9 mouse cellular contexts compared by ENCODE assay signal in the genomic region with DNA sequence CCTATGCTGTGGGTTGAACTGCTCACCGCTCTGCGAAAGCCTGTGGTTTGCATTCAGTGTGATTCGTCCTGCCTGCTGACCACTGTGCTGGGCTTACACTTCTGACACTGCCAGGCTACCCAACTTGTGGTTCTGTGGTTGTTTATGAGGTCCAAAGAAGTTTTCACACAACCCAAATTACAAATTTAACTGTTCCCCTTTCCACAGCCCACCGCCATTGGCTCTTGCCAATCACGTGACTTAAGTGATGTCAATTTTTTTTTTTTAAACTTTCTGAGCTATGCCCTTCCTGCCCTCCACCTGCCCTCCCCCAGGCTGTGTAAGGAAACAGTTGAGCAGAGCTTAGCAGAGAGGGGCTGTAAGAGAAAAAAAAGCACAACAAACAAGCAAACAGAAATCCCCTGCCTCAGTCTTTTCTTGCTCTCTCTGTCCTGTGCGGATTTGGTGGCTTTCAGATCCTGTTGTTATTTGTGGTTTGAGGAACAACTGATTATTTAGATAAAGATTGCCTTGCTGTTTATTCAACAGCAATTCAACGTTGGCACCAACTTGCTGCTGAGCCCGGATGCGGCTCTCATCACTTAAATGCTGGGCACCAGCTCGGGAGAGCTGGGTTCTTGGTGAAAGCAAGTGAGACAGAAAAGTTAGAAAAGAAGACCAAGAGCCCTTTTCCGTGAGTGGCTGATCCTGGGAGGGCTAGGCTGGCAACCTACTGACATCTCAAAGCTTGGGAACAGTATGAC. TPM values are rescaled to one million over a fixed set of nuclear protein-coding genes. Genes with fewer than 3 reads are reported as not detected.
A peak's percentile ranks its signal among the peaks of the same experiment; 100 is the strongest.
DNase-seq lines count a peak whose midpoint lies in the region; ATAC-seq and TF ChIP-seq lines count a peak whose summit lies in the region.
"Had no signal": no experiment of that assay in that cellular context is flagged by ENCODE, and none has a peak within 500 bp of the region (broad histone marks: within the 10 kb centered on the region; RNA-seq: fewer than 3 reads in every experiment).

TSS of gene Runx1 (minus strand) at position 242 of the 743 bp plus-strand sequence.

- H3K27me3 ChIP-seq in limb, embryonic 13.5 days, result peaks cover 24% of the 10 kb centered on the region
- H3K27me3 ChIP-seq in limb, embryonic 10.5 days (ENCODE audit: low read depth, poor library complexity, severe bottlenecking), result peaks cover 17% of the 10 kb centered on the region
- H3K27me3 ChIP-seq in liver, postnatal 0 days (ENCODE audit: insufficient read depth, low read length), result no peaks in the 10 kb centered on the region
- H3K27me3 ChIP-seq in forebrain, embryonic 11.5 days (ENCODE audit: control insufficient read depth, insufficient read depth, low read length), result no peaks in the 10 kb centered on the region
- H3K27me3 ChIP-seq: hindbrain, embryonic 15.5 days had no signal

- H3K9me3 ChIP-seq in limb, embryonic 13.5 days, result no peaks in the 10 kb centered on the region
- H3K9me3 ChIP-seq in limb, embryonic 10.5 days (replicated peaks), result no peaks in the 10 kb centered on the region
- H3K9me3 ChIP-seq in liver, postnatal 0 days (ENCODE audit: low read length), result no peaks in the 10 kb centered on the region
- H3K9me3 ChIP-seq in forebrain, embryonic 11.5 days (ENCODE audit: control insufficient read depth, low read length), result no peaks in the 10 kb centered on the region
- H3K9me3 ChIP-seq: hindbrain, embryonic 15.5 days had no signal

- 86% methylated on average over 11 of the region's 11 CpGs for WGBS in limb, embryonic 13.5 days
- 89% methylated on average over 11 of the region's 11 CpGs for WGBS in limb, embryonic 10.5 days
- WGBS in liver, postnatal 0 days (ENCODE audit: insufficient replicate concordance), result 27% methylated on average over 11 of the region's 11 CpGs
- WGBS in forebrain, embryonic 11.5 days, result 92% methylated on average over 11 of the region's 11 CpGs

- no peak for TF ChIP-seq EP300 in liver, postnatal 0 days (IDR thresholded peaks at IDR 0.05; ENCODE audit: low read depth)

- H3K4me2 ChIP-seq in limb, embryonic 13.5 days (replicated peaks), result no peak within 1 kb of the TSS
- H3K4me2 ChIP-seq in liver, postnatal 0 days (ENCODE audit: low read depth, low read length), result peak within 1 kb of the TSS; percentile 80
- no peak within 1 kb of the TSS for H3K4me2 ChIP-seq in forebrain, embryonic 11.5 days (ENCODE audit: low read depth, low read length, severe bottlenecking)
- H3K4me2 ChIP-seq: hindbrain, embryonic 15.5 days had no signal

- no peaks in the 10 kb centered on the region for H3K36me3 ChIP-seq in limb, embryonic 13.5 days
- no peaks in the 10 kb centered on the region for H3K36me3 ChIP-seq in limb, embryonic 10.5 days
- no peaks in the 10 kb centered on the region; the same call in 1 of the 2 replicates for H3K36me3 ChIP-seq in liver, postnatal 0 days (replicated peaks; ENCODE audit: insufficient read depth, low read length)
- no peaks in the 10 kb centered on the region for H3K36me3 ChIP-seq in forebrain, embryonic 11.5 days (ENCODE audit: control insufficient read depth, insufficient read depth, low read length)
- H3K36me3 ChIP-seq: hindbrain, embryonic 15.5 days had no signal

- no peak for ATAC-seq in limb, embryonic 13.5 days (ENCODE audit: low FRiP score, low read depth)
- peak; percentile 61 for ATAC-seq in liver, postnatal 0 days
- ATAC-seq in forebrain, embryonic 11.5 days (replicated peaks; ENCODE audit: low FRiP score), result no peak

- no peak within 1 kb of the TSS for H3K4me3 ChIP-seq in limb, embryonic 13.5 days
- H3K4me3 ChIP-seq in limb, embryonic 10.5 days, result no peak within 1 kb of the TSS
- peak within 1 kb of the TSS; percentile 71 for H3K4me3 ChIP-seq in liver, postnatal 0 days (ENCODE audit: low read depth, low read length)
- H3K4me3 ChIP-seq in forebrain, embryonic 11.5 days (ENCODE audit: low read depth, low read length), result no peak within 1 kb of the TSS
- H3K4me3 ChIP-seq: hindbrain, embryonic 15.5 days had no signal

- no peak for DNase-seq in limb, embryonic 10.5 days (ENCODE audit: low spot score)
- peak; percentile 79 for DNase-seq in c-Kit-positive CD71-positive TER-119-positive erythroid progenitor cells, embryonic 14.5 days (ENCODE audit: low spot score)
- DNase-seq in liver, postnatal 0 days, result peak; percentile 75
- peak; percentile 61 to 73 for DNase-seq in spleen, postnatal 14 days (ENCODE audit: low spot score in 2 of 2)
- no peak for DNase-seq in forebrain, embryonic 11.5 days (ENCODE audit: low spot score)
- DNase-seq in cerebellum, adult 9-11 months, result no peak
- DNase-seq in layer of hippocampus, postnatal 10 days (ENCODE audit: low spot score in 2 of 2), result no peak

- no peak within 1 kb of the TSS for H3K27ac ChIP-seq in limb, embryonic 13.5 days
- H3K27ac ChIP-seq in limb, embryonic 10.5 days, result no peak within 1 kb of the TSS
- peak within 1 kb of the TSS; percentile 89 for H3K27ac ChIP-seq in liver, postnatal 0 days (ENCODE audit: low read depth)
- no peak within 1 kb of the TSS for H3K27ac ChIP-seq in forebrain, embryonic 11.5 days (ENCODE audit: low read depth, low read length)
- H3K27ac ChIP-seq: hindbrain, embryonic 15.5 days had no signal

- peaks cover 31% of the 10 kb centered on the region for H3K4me1 ChIP-seq in limb, embryonic 13.5 days
- peaks cover 31% of the 10 kb centered on the region for H3K4me1 ChIP-seq in limb, embryonic 10.5 days
- H3K4me1 ChIP-seq in liver, postnatal 0 days (ENCODE audit: insufficient read depth), result peaks cover 36% of the 10 kb centered on the region
- H3K4me1 ChIP-seq in forebrain, embryonic 11.5 days (replicated peaks; ENCODE audit: control insufficient read depth, insufficient read depth, low read length), result peaks cover 8% of the 10 kb centered on the region; the same call in 1 of the 2 replicates

- TF ChIP-seq CTCF in liver, postnatal 0 days (IDR thresholded peaks at IDR 0.05; ENCODE audit: low read depth), result 0 out of 2 replicates have a peak, but pooled peaks have one; percentile 4

- H3K9ac ChIP-seq in limb, embryonic 13.5 days, result peak within 1 kb of the TSS; percentile 5; the same call in 1 of the 2 replicates
- peak within 1 kb of the TSS; percentile 73 for H3K9ac ChIP-seq in liver, postnatal 0 days (replicated peaks)
- no peak within 1 kb of the TSS for H3K9ac ChIP-seq in forebrain, embryonic 11.5 days (ENCODE audit: low read length)
- H3K9ac ChIP-seq: hindbrain, embryonic 15.5 days had no signal

RNA-seq across cellular contexts. Expression of gene Runx1, which starts in this region (rescaled TPM):
- polyA plus RNA-seq in limb, embryonic 13.5 days (2015; fragmentation: Nextera tagmentation; extraction: Ambion mirVana), result 5.1 and 5.3 TPM in 2 replicates
- polyA plus RNA-seq in limb, embryonic 10.5 days (2016; fragmentation: Nextera tagmentation; extraction: Ambion mirVana), result 1.2 TPM in 2 replicates
- polyA plus RNA-seq in liver, postnatal 0 days (2015; fragmentation: Nextera tagmentation; extraction: Ambion mirVana), result 3.3 and 4.6 TPM in 2 replicates
- polyA plus RNA-seq in forebrain, embryonic 11.5 days (2014; fragmentation: Nextera tagmentation; extraction: Ambion mirVana), result 1.8 and 2.2 TPM in 2 replicates
- total RNA-seq in layer of hippocampus, postnatal 10 days (2021), result 1 to 10 TPM in 1 of 2 experiments, under 1 TPM in 1; 0.69 to 1.1 TPM

Comparison
In these comparisons a context has a peak if more than half of its experiments do, and no peak if none do; other contexts are left out.
1. DNase-seq: peak in c-Kit-positive CD71-positive TER-119-positive erythroid progenitor cells, embryonic 14.5 days (single experiment), liver, postnatal 0 days (single experiment) and spleen, postnatal 14 days (2 of 2); none in limb, embryonic 10.5 days (single experiment), forebrain, embryonic 11.5 days (single experiment), cerebellum, adult 9-11 months (single experiment) and layer of hippocampus, postnatal 10 days (0 of 2).